Mouse (Mus musculus): ENCODE measurements around the gene Gfra1. TPM values are rescaled to one million over a fixed set of nuclear protein-coding genes. Genes with fewer than 3 reads are reported as not detected.

Gene Gfra1
- total RNA-seq, 2 experiments from 2014 or later = 0.48 TPM; not detected in 1

GRCm38 (mm10) chr19:58186558-58186957 lies 269.2 kb downstream of the Gfra1 start:
- ATAC-seq (ENCODE audit: poor library complexity, severe bottlenecking) = no peak

Other genes with a start within 250 kb of the Gfra1 start
- gene Ccdc172, start 56.1 kb upstream of the Gfra1 start, total RNA-seq (2015) = not detected in 2 replicates
- gene Ccdc172, start 56.1 kb upstream of the Gfra1 start, total RNA-seq (2017) = not detected in 2 replicates
- gene Pnlip, start 196.6 kb upstream of the Gfra1 start, total RNA-seq (2015) = not detected in 2 replicates
- gene Pnlip, start 196.6 kb upstream of the Gfra1 start, total RNA-seq (2017) = not detected in 2 replicates

All from megakaryocyte, adult 5-6 weeks (primary cell).